Mouse (Mus musculus) urinary bladder, postnatal 4 days (tissue): ENCODE measurements at regions not wholly inside any gene's neighbourhood (a gene's known extent, or its start where the extent isn't known, plus 50 kb on each side); places are given as distances from the start of the nearest gene placed in this dataset.
A peak's percentile ranks its signal among the peaks of the same experiment; 100 is the strongest.

Source experiments
- DNase-seq, 2 experiments: peaks; one replicate each; pipeline ENCODE4 v3.0.0; 2021 to 2022; ENCODE audit warnings: low spot score in 2 of 2

GRCm38 (mm10) chr5:4597471-4597870 is 160.4 kb downstream of the Fzd1 start:
- DNase-seq: no peak

- no peak for DNase-seq
Observed at GRCm38 (mm10) chr5:4595010-4595409, 162.8 kb downstream of the Fzd1 start.

- no peak for DNase-seq
Observed at GRCm38 (mm10) chr5:4594562-4594961, 163.3 kb downstream of the Fzd1 start.

- DNase-seq: no peak
Observed at GRCm38 (mm10) chr5:4593638-4594381, 164.0 kb downstream of the Fzd1 start.

GRCm38 (mm10) chr5:4591721-4592120 is 166.1 kb downstream of the Fzd1 start:
- DNase-seq: no peak

GRCm38 (mm10) chr5:4582702-4583475 is 174.9 kb downstream of the Fzd1 start:
- DNase-seq: no peak

GRCm38 (mm10) chr5:4580185-4580839 is 177.5 kb downstream of the Fzd1 start:
- DNase-seq: no peak

GRCm38 (mm10) chr5:4578856-4579255 is 179.0 kb downstream of the Fzd1 start:
- DNase-seq: no peak

- no peak for DNase-seq
Observed at GRCm38 (mm10) chr5:4577179-4577578, 180.7 kb downstream of the Fzd1 start.

GRCm38 (mm10) chr5:4563862-4564261 is 194.0 kb downstream of the Fzd1 start:
- DNase-seq: no peak

GRCm38 (mm10) chr5:4561661-4562060 is 196.2 kb downstream of the Fzd1 start:
- no peak for DNase-seq

GRCm38 (mm10) chr5:4561139-4561470 is 196.7 kb downstream of the Fzd1 start:
- no peak for DNase-seq

GRCm38 (mm10) chr5:4560370-4561138 is 197.3 kb downstream of the Fzd1 start:
- no peak for DNase-seq

- no peak for DNase-seq
Observed at GRCm38 (mm10) chr5:4554972-4555371, 202.9 kb downstream of the Fzd1 start.

- DNase-seq: no peak
Observed at GRCm38 (mm10) chr5:4538572-4538971, 219.3 kb downstream of the Fzd1 start.

GRCm38 (mm10) chr5:4536790-4537189 is 221.0 kb downstream of the Fzd1 start:
- no peak for DNase-seq

- DNase-seq: no peak
Observed at GRCm38 (mm10) chr5:4535951-4536350, 221.9 kb downstream of the Fzd1 start.

- no peak for DNase-seq
Observed at GRCm38 (mm10) chr5:4534512-4534911, 223.3 kb downstream of the Fzd1 start.

- DNase-seq: peak in 1 of 2 experiments; percentile 19
Observed at GRCm38 (mm10) chr5:4530236-4531067, 227.4 kb downstream of the Fzd1 start.

GRCm38 (mm10) chr5:4526042-4526815 is 231.6 kb downstream of the Fzd1 start:
- DNase-seq: no peak
